Mouse (Mus musculus): ENCODE results near the gene Ctla4.

DNA sequence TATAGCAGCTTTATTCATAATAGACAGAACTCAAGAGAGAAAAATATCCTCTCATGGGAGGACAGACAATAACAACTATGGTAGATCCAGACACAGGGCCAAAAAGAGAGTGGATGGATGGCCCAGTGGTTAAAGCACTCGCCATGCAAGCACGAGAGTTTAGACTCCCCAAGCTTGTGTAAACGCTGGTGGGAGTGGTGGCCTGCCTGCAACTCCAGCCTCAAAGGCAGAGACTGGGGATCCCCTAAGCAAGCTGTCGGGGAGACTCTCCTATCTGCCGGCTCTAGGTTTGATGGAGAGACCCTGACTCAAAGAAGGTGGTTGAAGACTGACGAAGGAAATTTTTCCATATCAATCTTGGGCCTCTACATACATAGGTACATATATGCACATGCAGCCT lies 69.4 kb downstream of the Ctla4 start:
- TF ChIP-seq FLI1 (IDR thresholded peaks at IDR 0.05; ENCODE audit: low read length) = no peak
- TF ChIP-seq GATA1 (IDR thresholded peaks at IDR 0.05; ENCODE audit: borderline replicate concordance, low read length) = no peak
